Mouse (Mus musculus) liver, adult 2 months (tissue): ENCODE measurements around the gene Arhgap17.

Experiments
- CTCF ChIP-seq: fragments of 200-500 bp; IDR thresholded peaks from 2 replicates; pipeline ENCODE4 v1.5.1; 2011; ENCODE audit warnings: low read depth, low read length, control low read depth
- POLR2A ChIP-seq: fragments of 200-500 bp; IDR thresholded peaks from 2 replicates; pipeline ENCODE4 v1.6.1; 2011; ENCODE audit warnings: low read length, control low read depth; ENCODE audit not compliant: insufficient read depth; ENCODE audit errors: extremely low read depth

- TF ChIP-seq CTCF (no peak), POLR2A (no peak)
Measured at GRCm38 (mm10) chr7:123244833-123245232, 124.9 kb downstream of the Arhgap17 start.
